Mouse (Mus musculus) intestine, embryonic 16.5 days (tissue): ENCODE measurements around the gene Ssh2. TPM values are rescaled to one million over a fixed set of nuclear protein-coding genes. Genes with fewer than 3 reads are reported as not detected.
A peak's percentile ranks its signal among the peaks of the same experiment; 100 is the strongest.

Source experiments
- ATAC-seq: fragments of 200-750 bp; cut with Nextera tagmentation; 2 replicates; pipeline ENCODE4 v1.8.0; 2017; ENCODE audit warnings: moderate TSS enrichment, moderate library complexity
- H3K27ac ChIP-seq: fragments of 300-500 bp; sonication (generic); 2 replicates; pipeline ENCODE4 v1.5.1; 2014; ENCODE audit warnings: mild to moderate bottlenecking, low read length
- H3K27me3 ChIP-seq: fragments of 300-500 bp; sonication (generic); replicated peaks from 2 replicates; pipeline ENCODE4 v1.6.1; 2014; ENCODE audit warnings: low read length, control low read depth, mixed read lengths; ENCODE audit not compliant: control insufficient read depth, insufficient read depth
- H3K36me3 ChIP-seq: fragments of 300-500 bp; sonication (generic); 2 replicates; pipeline ENCODE4 v1.6.1; 2014; ENCODE audit warnings: low read length, control low read depth; ENCODE audit not compliant: control insufficient read depth, insufficient read depth
- H3K4me1 ChIP-seq: fragments of 300-500 bp; sonication (generic); 2 replicates; pipeline ENCODE4 v1.6.1; 2014; ENCODE audit warnings: low read length, control low read depth, mixed read lengths; ENCODE audit not compliant: control insufficient read depth, insufficient read depth
- H3K4me2 ChIP-seq: fragments of 300-500 bp; sonication (generic); 2 replicates; pipeline ENCODE4 v1.6.1; 2014; ENCODE audit warnings: low read depth, low read length, control low read depth
- H3K4me3 ChIP-seq: fragments of 300-500 bp; sonication (generic); 2 replicates; pipeline ENCODE4 v1.5.1; 2014; ENCODE audit warnings: mild to moderate bottlenecking, low read length
- H3K9ac ChIP-seq: fragments of 300-500 bp; sonication (generic); 2 replicates; pipeline ENCODE4 v1.6.1; 2014; ENCODE audit warnings: low read depth, low read length
- H3K9me3 ChIP-seq: fragments of 300-500 bp; sonication (generic); 2 replicates; pipeline ENCODE4 v1.6.1; 2016; ENCODE audit warnings: low read length, control low read depth; ENCODE audit not compliant: control insufficient read depth
- WGBS: fragments of 180-500 bp; shearing (Covaris S2); extraction: QIAGEN DNeasy Blood & Tissue Kit; methylation state at CpG from one replicate; pipeline ENCODE4 v1.1.7; 2014; 5-methylcytosine and 5-hydroxymethylcytosine counted together
- polyA plus RNA-seq: library from polyadenylated mRNA; unstranded; fragments of >200 nt; fragmentation: Nextera tagmentation; extraction: Ambion mirVana; gene quantifications from 2 replicates; pipeline ENCODE4 v1.2.1, GENCODE M21; 2015

Ssh2 gene
- polyA plus RNA-seq, 1 experiment from 2014 or later = 5.0 TPM

GRCm38 (mm10) chr11:77307205-77307604 is 91.1 kb downstream of the Ssh2 start:
- Histone ChIP-seq H3K27me3 (no peaks in the 10 kb centered on the region), H3K9me3 (no peaks in the 10 kb centered on the region), H3K4me3 (no peak overlapping the region), H3K4me1 (no peaks in the 10 kb centered on the region), H3K9ac (no peak overlapping the region), H3K4me2 (no peak overlapping the region), H3K27ac (no peak overlapping the region), H3K36me3 (no peaks in the 10 kb centered on the region; the same call in 1 of the 2 replicates)
- no peak for ATAC-seq
- WGBS = 96% methylated on average over 3 of the region's 3 CpGs

GRCm38 (mm10) chr11:77308533-77308932 is 92.4 kb downstream of the Ssh2 start:
- H3K4me2 ChIP-seq = no peak overlapping the region
- H3K4me3 ChIP-seq = no peak overlapping the region
- no peak overlapping the region for H3K27ac ChIP-seq
- H3K4me1 ChIP-seq = no peaks in the 10 kb centered on the region
- H3K9me3 ChIP-seq = no peaks in the 10 kb centered on the region
- no peaks in the 10 kb centered on the region for H3K27me3 ChIP-seq
- 0% methylated on average over 1 of the region's 1 CpGs for WGBS
- no peaks in the 10 kb centered on the region; the same call in 1 of the 2 replicates for H3K36me3 ChIP-seq
- no peak overlapping the region for H3K9ac ChIP-seq
- ATAC-seq = peak; percentile 40; the same call in 1 of the 2 replicates

- Histone ChIP-seq H3K4me3 (no peak overlapping the region), H3K27ac (peak overlapping the region; percentile 67; the same call in 1 of the 2 replicates), H3K36me3 (no peaks in the 10 kb centered on the region), H3K4me2 (no peak overlapping the region), H3K9ac (no peak overlapping the region), H3K9me3 (no peaks in the 10 kb centered on the region), H3K27me3 (no peaks in the 10 kb centered on the region), H3K4me1 (peaks cover 4% of the 10 kb centered on the region; the same call in 1 of the 2 replicates)
- ATAC-seq = peak; percentile 92
- 35% methylated on average over 3 of the region's 3 CpGs for WGBS
Observed at GRCm38 (mm10) chr11:77317721-77318477, 101.8 kb downstream of the Ssh2 start.

GRCm38 (mm10) chr11:77318478-77319118 is 102.5 kb downstream of the Ssh2 start:
- no peak overlapping the region for H3K9ac ChIP-seq
- H3K9me3 ChIP-seq = no peaks in the 10 kb centered on the region
- H3K27me3 ChIP-seq = no peaks in the 10 kb centered on the region
- peak; percentile 72 for ATAC-seq
- H3K36me3 ChIP-seq = no peaks in the 10 kb centered on the region
- peaks cover 4% of the 10 kb centered on the region; the same call in 1 of the 2 replicates for H3K4me1 ChIP-seq
- no peak overlapping the region for H3K4me2 ChIP-seq
- H3K27ac ChIP-seq = peak overlapping the region; percentile 66
- H3K4me3 ChIP-seq = no peak overlapping the region

GRCm38 (mm10) chr11:77321214-77321613 is 105.1 kb downstream of the Ssh2 start:
- Histone ChIP-seq H3K27ac (no peak overlapping the region), H3K4me2 (no peak overlapping the region), H3K4me3 (no peak overlapping the region), H3K36me3 (peaks cover 3% of the 10 kb centered on the region; the same call in 1 of the 2 replicates), H3K9ac (no peak overlapping the region), H3K4me1 (peaks cover 4% of the 10 kb centered on the region; the same call in 1 of the 2 replicates), H3K9me3 (no peaks in the 10 kb centered on the region), H3K27me3 (no peaks in the 10 kb centered on the region)
- WGBS = 10% methylated on average over 1 of the region's 1 CpGs
- no peak for ATAC-seq

GRCm38 (mm10) chr11:77330529-77330928 is 114.4 kb downstream of the Ssh2 start:
- WGBS = 87% methylated on average over 2 of the region's 2 CpGs
- Histone ChIP-seq H3K27ac (no peak overlapping the region), H3K9ac (no peak overlapping the region), H3K4me1 (no peaks in the 10 kb centered on the region), H3K4me2 (no peak overlapping the region), H3K27me3 (no peaks in the 10 kb centered on the region), H3K4me3 (no peak overlapping the region), H3K9me3 (no peaks in the 10 kb centered on the region), H3K36me3 (no peaks in the 10 kb centered on the region; the same call in 1 of the 2 replicates)
- no peak for ATAC-seq

GRCm38 (mm10) chr11:77347273-77347672 is 131.2 kb downstream of the Ssh2 start:
- Histone ChIP-seq H3K9me3 (no peaks in the 10 kb centered on the region), H3K27me3 (no peaks in the 10 kb centered on the region), H3K4me1 (peaks cover 2% of the 10 kb centered on the region; the same call in 1 of the 2 replicates), H3K27ac (no peak overlapping the region), H3K4me2 (no peak overlapping the region), H3K4me3 (no peak overlapping the region), H3K36me3 (no peaks in the 10 kb centered on the region), H3K9ac (no peak overlapping the region)
- 82% methylated on average over 4 of the region's 4 CpGs for WGBS
- no peak for ATAC-seq

- Histone ChIP-seq H3K9me3 (no peaks in the 10 kb centered on the region), H3K4me1 (peaks cover 2% of the 10 kb centered on the region; the same call in 1 of the 2 replicates), H3K27ac (no peak overlapping the region), H3K4me2 (peak overlapping the region; percentile 62), H3K36me3 (no peaks in the 10 kb centered on the region), H3K9ac (peak overlapping the region; percentile 70), H3K27me3 (no peaks in the 10 kb centered on the region), H3K4me3 (peak overlapping the region; percentile 65)
- WGBS = under 1% methylated on average over 54 of the region's 54 CpGs
- ATAC-seq = peak; percentile 100
Observed at GRCm38 (mm10) chr11:77348142-77348741, 132.2 kb downstream of the Ssh2 start.

GRCm38 (mm10) chr11:77348985-77349384 is 132.9 kb downstream of the Ssh2 start:
- Histone ChIP-seq H3K36me3 (no peaks in the 10 kb centered on the region), H3K27me3 (no peaks in the 10 kb centered on the region), H3K27ac (no peak overlapping the region), H3K9me3 (no peaks in the 10 kb centered on the region), H3K4me3 (peak overlapping the region; percentile 65), H3K4me1 (peaks cover 2% of the 10 kb centered on the region; the same call in 1 of the 2 replicates), H3K9ac (peak overlapping the region; percentile 70), H3K4me2 (peak overlapping the region; percentile 62)
- 39% methylated on average over 6 of the region's 6 CpGs for WGBS
- ATAC-seq = no peak
